Mouse (Mus musculus) forebrain, postnatal 0 days (tissue): ENCODE measurements around the gene Fam186a. TPM values are rescaled to one million over a fixed set of nuclear protein-coding genes. Genes with fewer than 3 reads are reported as not detected.
"Not testable (repeated sequence)": the region's sequence is repeated elsewhere in the genome, so short reads cannot be mapped to it uniquely, and the experiment has no call there.

Experiments used
- ATAC-seq: fragments of 200-750 bp; cut with Nextera tagmentation; 2 replicates; pipeline ENCODE4 v1.8.0; 2017; ENCODE audit warnings: mild to moderate bottlenecking, moderate library complexity
- DNase-seq: peaks from one replicate; pipeline ENCODE4 v3.0.0-alpha.2; 2015
- H3K27ac ChIP-seq: fragments of 300-500 bp; sonication (generic); 2 replicates; pipeline ENCODE4 v1.5.1; 2014; ENCODE audit warnings: low read depth, mild to moderate bottlenecking, antibody characterized with exemption, low read length, moderate library complexity, mixed read lengths
- H3K27me3 ChIP-seq: fragments of 300-500 bp; sonication (generic); 2 replicates; pipeline ENCODE4 v1.6.1; 2014; ENCODE audit warnings: mild to moderate bottlenecking, low read length, mixed read lengths; ENCODE audit not compliant: insufficient read depth
- H3K36me3 ChIP-seq: fragments of 300-500 bp; sonication (generic); 2 replicates; pipeline ENCODE4 v1.6.1; 2014; ENCODE audit warnings: mild to moderate bottlenecking, moderate library complexity; ENCODE audit not compliant: insufficient read depth
- H3K4me1 ChIP-seq: fragments of 300-500 bp; sonication (generic); 2 replicates; pipeline ENCODE4 v1.6.1; 2014; ENCODE audit warnings: antibody characterized with exemption; ENCODE audit not compliant: insufficient read depth
- H3K4me2 ChIP-seq: fragments of 300-500 bp; sonication (generic); 2 replicates; pipeline ENCODE4 v1.6.1; 2014; ENCODE audit warnings: low read depth, mild to moderate bottlenecking, moderate library complexity
- H3K4me3 ChIP-seq: fragments of 300-500 bp; sonication (generic); 2 replicates; pipeline ENCODE4 v1.5.1; 2014; ENCODE audit warnings: low read depth, low read length, mixed read lengths
- H3K9ac ChIP-seq: fragments of 300-500 bp; sonication (generic); 2 replicates; pipeline ENCODE4 v1.6.1; 2014; ENCODE audit warnings: mild to moderate bottlenecking
- H3K9me3 ChIP-seq: fragments of 300-500 bp; sonication (generic); 2 replicates; pipeline ENCODE4 v1.6.1; 2016; ENCODE audit warnings: low read length
- CTCF ChIP-seq: sonication (generic); IDR thresholded peaks from 2 replicates; pipeline ENCODE4 v1.5.1; 2016; ENCODE audit warnings: antibody characterized with exemption, control low read depth, low read depth
- WGBS: fragments of 180-500 bp; shearing (Covaris S2); extraction: QIAGEN DNeasy Blood & Tissue Kit; methylation state at CpG from one replicate; pipeline ENCODE4 v1.1.7; 2014; 5-methylcytosine and 5-hydroxymethylcytosine counted together
- polyA plus RNA-seq: library from polyadenylated mRNA; unstranded; fragments of >200 nt; fragmentation: Nextera tagmentation; extraction: Ambion mirVana; gene quantifications from 2 replicates; pipeline ENCODE4 v1.2.1, GENCODE M21; 2015
- total RNA-seq: library from RNA; depleted of rRNA; stranded (reverse); fragments of >200 nt; gene quantifications from 2 replicates; pipeline ENCODE4 v1.2.3, GENCODE M21; 2014

The Fam186a gene
- total and polyA plus RNA-seq, 2 experiments from 2014 or later, result not detected

GRCm38 (mm10) chr15:99979266-99979665, 12.4 kb upstream of the Fam186a start:
- Histone ChIP-seq H3K9me3 (no peaks in the 10 kb centered on the region), H3K27ac (no peak overlapping the region), H3K36me3 (no peaks in the 10 kb centered on the region), H3K27me3 (no peaks in the 10 kb centered on the region), H3K4me1 (no peaks in the 10 kb centered on the region), H3K4me2 (no peak overlapping the region), H3K9ac (no peak overlapping the region), H3K4me3 (no peak overlapping the region)
- 85% methylated on average over 1 of the region's 1 CpGs for WGBS
- no peak for TF ChIP-seq CTCF
- ATAC-seq (no peak), DNase-seq (no peak)

- not testable (repeated sequence) for H3K4me3 ChIP-seq, H3K9ac ChIP-seq, ATAC-seq, H3K36me3 ChIP-seq, DNase-seq, H3K4me2 ChIP-seq, H3K27ac ChIP-seq, H3K27me3 ChIP-seq, H3K9me3 ChIP-seq, H3K4me1 ChIP-seq
- WGBS, result 88% methylated on average over 2 of the region's 2 CpGs
Observed at GRCm38 (mm10) chr15:99976121-99976520, 9.3 kb upstream of the Fam186a start.

- H3K36me3 ChIP-seq, result no peaks in the 10 kb centered on the region
- H3K4me1 ChIP-seq, result peaks cover 4% of the 10 kb centered on the region; the same call in 1 of the 2 replicates
- ATAC-seq (no peak), DNase-seq (no peak)
- H3K4me3 ChIP-seq, result no peak overlapping the region
- no peaks in the 10 kb centered on the region for H3K27me3 ChIP-seq
- H3K9me3 ChIP-seq, result no peaks in the 10 kb centered on the region
- no peak overlapping the region for H3K27ac ChIP-seq
- H3K9ac ChIP-seq, result no peak overlapping the region
- H3K4me2 ChIP-seq, result no peak overlapping the region
- 71% methylated on average over 2 of the region's 2 CpGs for WGBS
- no peak for TF ChIP-seq CTCF
Observed at GRCm38 (mm10) chr15:99974476-99975220, 7.8 kb upstream of the Fam186a start.

- H3K27ac ChIP-seq, result peak overlapping the region; percentile 93
- H3K36me3 ChIP-seq, result no peaks in the 10 kb centered on the region
- H3K4me1 ChIP-seq, result peaks cover 4% of the 10 kb centered on the region; the same call in 1 of the 2 replicates
- H3K4me2 ChIP-seq, result peak overlapping the region; percentile 88
- H3K4me3 ChIP-seq, result peak overlapping the region; percentile 87
- H3K9ac ChIP-seq, result peak overlapping the region; percentile 82
- under 1% methylated on average over 75 of the region's 84 CpGs for WGBS
- peak; percentile 73 for ATAC-seq
- H3K9me3 ChIP-seq, result no peaks in the 10 kb centered on the region
- peak; percentile 12; the same call in 1 of the 2 replicates for TF ChIP-seq CTCF
- DNase-seq, result peak; percentile 4
- no peaks in the 10 kb centered on the region for H3K27me3 ChIP-seq
Observed at GRCm38 (mm10) chr15:99972989-99973911, 6.4 kb upstream of the Fam186a start.

GRCm38 (mm10) chr15:99972361-99972988, 5.6 kb upstream of the Fam186a start:
- peak overlapping the region; percentile 87 for H3K4me3 ChIP-seq
- H3K27ac ChIP-seq, result peak overlapping the region; percentile 93
- H3K4me2 ChIP-seq, result peak overlapping the region; percentile 88
- H3K4me1 ChIP-seq, result peaks cover 4% of the 10 kb centered on the region; the same call in 1 of the 2 replicates
- DNase-seq, result peak; percentile 96
- H3K9me3 ChIP-seq, result no peaks in the 10 kb centered on the region
- WGBS, result 3% methylated on average over 50 of the region's 50 CpGs
- H3K36me3 ChIP-seq, result no peaks in the 10 kb centered on the region
- ATAC-seq, result peak; percentile 99
- H3K27me3 ChIP-seq, result no peaks in the 10 kb centered on the region
- H3K9ac ChIP-seq, result peak overlapping the region; percentile 82
- TF ChIP-seq CTCF, result no peak

GRCm38 (mm10) chr15:99970606-99971005, 3.7 kb upstream of the Fam186a start:
- no peak for DNase-seq
- Histone ChIP-seq H3K4me3 (no peak overlapping the region), H3K27me3 (no peaks in the 10 kb centered on the region), H3K27ac (no peak overlapping the region), H3K9ac (no peak overlapping the region), H3K4me1 (peaks cover 4% of the 10 kb centered on the region; the same call in 1 of the 2 replicates), H3K36me3 (no peaks in the 10 kb centered on the region), H3K9me3 (no peaks in the 10 kb centered on the region), H3K4me2 (no peak overlapping the region)
- ATAC-seq, result no peak
- no peak for TF ChIP-seq CTCF
- 97% methylated on average over 1 of the region's 1 CpGs for WGBS

- not testable (repeated sequence) for H3K27me3 ChIP-seq, H3K4me2 ChIP-seq, H3K9ac ChIP-seq, DNase-seq, H3K4me1 ChIP-seq, ATAC-seq, H3K4me3 ChIP-seq, H3K36me3 ChIP-seq, H3K9me3 ChIP-seq, H3K27ac ChIP-seq
- WGBS, result 85% methylated on average over 6 of the region's 6 CpGs
Observed at GRCm38 (mm10) chr15:99969765-99970164, 2.9 kb upstream of the Fam186a start, which contains the start of gene Larp4. TSS of gene Larp4 (plus strand) at chr15:99970065.
